Mouse (Mus musculus) right cerebral cortex, adult 2 months (tissue): ENCODE results near the gene Crmp1.
A peak's percentile ranks its signal among the peaks of the same experiment; 100 is the strongest.

Source experiments
- DNase-seq, 2 experiments: peaks; one replicate each; pipeline ENCODE4 v3.0.0; 2021 to 2022; ENCODE audit warnings: low spot score in 2 of 2

The Crmp1 gene

GRCm38 (mm10) chr5:37240550-37240949, 1.2 kb upstream of the Crmp1 start:
- DNase-seq: no peak

- no peak for DNase-seq
Measured at GRCm38 (mm10) chr5:37241224-37241623, 516 bp upstream of the Crmp1 start.

GRCm38 (mm10) chr5:37242360-37243168, 824 bp downstream of the Crmp1 start:
- no peak for DNase-seq

GRCm38 (mm10) chr5:37243169-37243886, 1.6 kb downstream of the Crmp1 start:
- peak in 1 of 2 experiments; percentile 32 for DNase-seq

GRCm38 (mm10) chr5:37244161-37244560, 2.4 kb downstream of the Crmp1 start:
- DNase-seq: peak; percentile 75 to 81

- DNase-seq: no peak
Measured at GRCm38 (mm10) chr5:37244666-37245242, 3.0 kb downstream of the Crmp1 start.

GRCm38 (mm10) chr5:37245651-37246050, 3.9 kb downstream of the Crmp1 start:
- peak; percentile 75 to 79 for DNase-seq

GRCm38 (mm10) chr5:37246138-37246910, 4.6 kb downstream of the Crmp1 start:
- DNase-seq: no peak

GRCm38 (mm10) chr5:37247456-37247855, 5.7 kb downstream of the Crmp1 start:
- DNase-seq: no peak

GRCm38 (mm10) chr5:37248870-37249269, 7.1 kb downstream of the Crmp1 start:
- no peak for DNase-seq

- no peak for DNase-seq
Measured at GRCm38 (mm10) chr5:37251596-37251995, 9.9 kb downstream of the Crmp1 start.

- DNase-seq: peak; percentile 64 to 74
Measured at GRCm38 (mm10) chr5:37252101-37252804, 10.5 kb downstream of the Crmp1 start.

- no peak for DNase-seq
Measured at GRCm38 (mm10) chr5:37254523-37254922, 12.8 kb downstream of the Crmp1 start.

GRCm38 (mm10) chr5:37256823-37257222, 15.1 kb downstream of the Crmp1 start:
- DNase-seq: no peak

- no peak for DNase-seq
Measured at GRCm38 (mm10) chr5:37257243-37257642, 15.5 kb downstream of the Crmp1 start.

- DNase-seq: peak in 1 of 2 experiments; percentile 44
Measured at GRCm38 (mm10) chr5:37261734-37262133, 20.0 kb downstream of the Crmp1 start.

GRCm38 (mm10) chr5:37263816-37264215, 22.1 kb downstream of the Crmp1 start:
- no peak for DNase-seq

GRCm38 (mm10) chr5:37281021-37281420, 39.3 kb downstream of the Crmp1 start:
- peak in 1 of 2 experiments; percentile 49 for DNase-seq

- DNase-seq: peak; percentile 66 to 68
Measured at GRCm38 (mm10) chr5:37288374-37288773, 46.6 kb downstream of the Crmp1 start.

GRCm38 (mm10) chr5:37289236-37289635, 47.5 kb downstream of the Crmp1 start:
- peak; percentile 74 to 75 for DNase-seq

GRCm38 (mm10) chr5:37290983-37291382, 49.2 kb downstream of the Crmp1 start:
- DNase-seq: peak in 1 of 2 experiments; percentile 31
